Mouse (Mus musculus) lung, embryonic 16.5 days (tissue): ENCODE data around the gene Cacna1d. TPM values are rescaled to one million over a fixed set of nuclear protein-coding genes. Genes with fewer than 3 reads are reported as not detected.

ENCODE experiments used
- ATAC-seq: fragments of 200-750 bp; cut with Nextera tagmentation; 2 replicates; pipeline ENCODE4 v1.8.0; 2017; ENCODE audit warnings: low read depth, mild to moderate bottlenecking, moderate library complexity
- H3K27ac ChIP-seq: fragments of 300-500 bp; sonication (generic); 2 replicates; pipeline ENCODE4 v1.5.1; 2014; ENCODE audit warnings: mild to moderate bottlenecking, control low read depth, low read length
- H3K27me3 ChIP-seq: fragments of 300-500 bp; sonication (generic); 2 replicates; pipeline ENCODE4 v1.6.1; 2014; ENCODE audit warnings: low read depth, low read length, mixed read lengths; ENCODE audit not compliant: control insufficient read depth, insufficient read depth
- H3K36me3 ChIP-seq: fragments of 300-500 bp; sonication (generic); 2 replicates; pipeline ENCODE4 v1.6.1; 2014; ENCODE audit warnings: low read length; ENCODE audit not compliant: control insufficient read depth, insufficient read depth
- H3K4me1 ChIP-seq: fragments of 300-500 bp; sonication (generic); replicated peaks from 2 replicates; pipeline ENCODE4 v1.6.1; 2014; ENCODE audit warnings: low read length, mixed read lengths; ENCODE audit not compliant: control insufficient read depth, insufficient read depth
- H3K4me2 ChIP-seq: fragments of 300-500 bp; sonication (generic); 2 replicates; pipeline ENCODE4 v1.6.1; 2014; ENCODE audit warnings: low read depth, low read length, control low read depth
- H3K4me3 ChIP-seq: fragments of 300-500 bp; sonication (generic); 2 replicates; pipeline ENCODE4 v1.5.1; 2014; ENCODE audit warnings: mild to moderate bottlenecking, low read length, control low read depth
- H3K9ac ChIP-seq: fragments of 300-500 bp; sonication (generic); 2 replicates; pipeline ENCODE4 v1.6.1; 2014; ENCODE audit warnings: low read length, control low read depth
- H3K9me3 ChIP-seq: fragments of 300-500 bp; sonication (generic); 2 replicates; pipeline ENCODE4 v1.6.1; 2016; ENCODE audit warnings: low read length; ENCODE audit not compliant: control insufficient read depth
- WGBS: fragments of 180-500 bp; shearing (Covaris S2); extraction: QIAGEN DNeasy Blood & Tissue Kit; methylation state at CpG from one replicate; pipeline ENCODE4 v1.1.7; 2014; 5-methylcytosine and 5-hydroxymethylcytosine counted together
- polyA plus RNA-seq: library from polyadenylated mRNA; unstranded; fragments of >200 nt; fragmentation: Nextera tagmentation; extraction: Ambion mirVana; gene quantifications from 2 replicates; pipeline ENCODE4 v1.2.1, GENCODE M21; 2015

The Cacna1d gene
- polyA plus RNA-seq, 1 experiment from 2014 or later = 9.2 TPM

GRCm38 (mm10) chr14:30172821-30173755 is 318.2 kb downstream of the Cacna1d start:
- ATAC-seq = no peak
- Histone ChIP-seq H3K4me2 (no peak overlapping the region), H3K36me3 (no peaks in the 10 kb centered on the region), H3K27me3 (no peaks in the 10 kb centered on the region), H3K4me1 (peaks cover 3% of the 10 kb centered on the region; the same call in 1 of the 2 replicates), H3K9ac (no peak overlapping the region), H3K9me3 (no peaks in the 10 kb centered on the region), H3K4me3 (no peak overlapping the region), H3K27ac (no peak overlapping the region)
- 73% methylated on average over 12 of the region's 12 CpGs for WGBS

- Histone ChIP-seq H3K36me3 (no peaks in the 10 kb centered on the region; the same call in 1 of the 2 replicates), H3K4me3 (no peak overlapping the region), H3K4me1 (no peaks in the 10 kb centered on the region; the same call in 1 of the 2 replicates), H3K9me3 (no peaks in the 10 kb centered on the region), H3K27me3 (no peaks in the 10 kb centered on the region), H3K27ac (no peak overlapping the region), H3K4me2 (no peak overlapping the region), H3K9ac (no peak overlapping the region)
- ATAC-seq = no peak
- 87% methylated on average over 6 of the region's 6 CpGs for whole genome bisulfite sequencing
Measured at GRCm38 (mm10) chr14:30171593-30171992, 319.7 kb downstream of the Cacna1d start.

- H3K9me3 ChIP-seq = no peaks in the 10 kb centered on the region
- H3K27ac ChIP-seq = no peak overlapping the region
Measured at GRCm38 (mm10) chr14:30171008-30171407, 320.2 kb downstream of the Cacna1d start.

GRCm38 (mm10) chr14:30169455-30169854 is 321.8 kb downstream of the Cacna1d start:
- Histone ChIP-seq H3K27me3 (no peaks in the 10 kb centered on the region), H3K36me3 (no peaks in the 10 kb centered on the region; the same call in 1 of the 2 replicates), H3K9ac (no peak overlapping the region), H3K9me3 (no peaks in the 10 kb centered on the region), H3K4me2 (no peak overlapping the region), H3K4me3 (no peak overlapping the region), H3K27ac (no peak overlapping the region), H3K4me1 (no peaks in the 10 kb centered on the region; the same call in 1 of the 2 replicates)
- WGBS = 60% methylated on average over 5 of the region's 5 CpGs
- ATAC-seq = no peak

More at GRCm38 (mm10) chr14:30171008-30171407, 320.2 kb downstream of the Cacna1d start:
- 56% methylated on average over 6 of the region's 6 CpGs for WGBS
- Histone ChIP-seq H3K36me3 (no peaks in the 10 kb centered on the region; the same call in 1 of the 2 replicates), H3K9ac (no peak overlapping the region), H3K4me1 (no peaks in the 10 kb centered on the region; the same call in 1 of the 2 replicates), H3K4me2 (no peak overlapping the region), H3K4me3 (no peak overlapping the region), H3K27me3 (no peaks in the 10 kb centered on the region)
- ATAC-seq = no peak

GRCm38 (mm10) chr14:30168902-30169301 is 322.4 kb downstream of the Cacna1d start:
- 42% methylated on average over 3 of the region's 3 CpGs for WGBS

GRCm38 (mm10) chr14:30168387-30168786 is 322.9 kb downstream of the Cacna1d start:
- Histone ChIP-seq H3K27ac (no peak overlapping the region), H3K9ac (no peak overlapping the region), H3K9me3 (no peaks in the 10 kb centered on the region), H3K4me1 (no peaks in the 10 kb centered on the region; the same call in 1 of the 2 replicates), H3K27me3 (no peaks in the 10 kb centered on the region), H3K4me2 (no peak overlapping the region), H3K4me3 (no peak overlapping the region), H3K36me3 (no peaks in the 10 kb centered on the region; the same call in 1 of the 2 replicates)
- 57% methylated on average over 3 of the region's 3 CpGs for WGBS
- no peak for ATAC-seq

More at GRCm38 (mm10) chr14:30168902-30169301, 322.4 kb downstream of the Cacna1d start:
- Histone ChIP-seq H3K9me3 (no peaks in the 10 kb centered on the region), H3K27me3 (no peaks in the 10 kb centered on the region), H3K36me3 (no peaks in the 10 kb centered on the region; the same call in 1 of the 2 replicates), H3K4me2 (no peak overlapping the region), H3K27ac (no peak overlapping the region), H3K9ac (no peak overlapping the region), H3K4me3 (no peak overlapping the region), H3K4me1 (no peaks in the 10 kb centered on the region; the same call in 1 of the 2 replicates)
- ATAC-seq = no peak

- no peak overlapping the region for H3K4me3 ChIP-seq
- no peaks in the 10 kb centered on the region; the same call in 1 of the 2 replicates for H3K4me1 ChIP-seq
- no peaks in the 10 kb centered on the region for H3K9me3 ChIP-seq
- H3K9ac ChIP-seq = no peak overlapping the region
- H3K27me3 ChIP-seq = no peaks in the 10 kb centered on the region
- 84% methylated on average over 7 of the region's 7 CpGs for WGBS
- H3K27ac ChIP-seq = no peak overlapping the region
- no peaks in the 10 kb centered on the region; the same call in 1 of the 2 replicates for H3K36me3 ChIP-seq
- ATAC-seq = no peak
- no peak overlapping the region for H3K4me2 ChIP-seq
Measured at GRCm38 (mm10) chr14:30167606-30168005, 323.6 kb downstream of the Cacna1d start.

- H3K4me2 ChIP-seq = no peak overlapping the region
- no peaks in the 10 kb centered on the region; the same call in 1 of the 2 replicates for H3K36me3 ChIP-seq
- H3K4me3 ChIP-seq = no peak overlapping the region
- H3K9me3 ChIP-seq = no peaks in the 10 kb centered on the region
- no peaks in the 10 kb centered on the region for H3K4me1 ChIP-seq
- ATAC-seq = no peak
- no peak overlapping the region for H3K27ac ChIP-seq
- H3K27me3 ChIP-seq = no peaks in the 10 kb centered on the region
- H3K9ac ChIP-seq = no peak overlapping the region
- WGBS = 92% methylated on average over 11 of the region's 11 CpGs
Measured at GRCm38 (mm10) chr14:30166036-30166435, 325.2 kb downstream of the Cacna1d start.
